Mouse (Mus musculus) liver, adult 2 months (tissue): ENCODE data around the gene Mymx.

Source experiments
- CTCF ChIP-seq: fragments of 200-500 bp; IDR thresholded peaks from 2 replicates; pipeline ENCODE4 v1.5.1; 2011; ENCODE audit warnings: low read depth, low read length, control low read depth
- POLR2A ChIP-seq: fragments of 200-500 bp; IDR thresholded peaks from 2 replicates; pipeline ENCODE4 v1.6.1; 2011; ENCODE audit warnings: low read length, control low read depth; ENCODE audit not compliant: insufficient read depth; ENCODE audit errors: extremely low read depth

- TF ChIP-seq CTCF (no peak), POLR2A (no peak)
Measured at GRCm38 (mm10) chr17:45601877-45602304, at the start of gene Mymx.
